Mouse (Mus musculus) bone marrow macrophage, adult 2 months (primary cell): ENCODE results near the gene Rbpj.

Source experiments
- CTCF ChIP-seq: IDR thresholded peaks from 2 replicates; pipeline ENCODE4 v1.5.1; 2012; ENCODE audit warnings: low read depth, mild to moderate bottlenecking, low read length, moderate library complexity
- POLR2A ChIP-seq: IDR thresholded peaks from 2 replicates; pipeline ENCODE4 v1.6.1; 2012; ENCODE audit warnings: mild to moderate bottlenecking, low read depth, low read length, borderline replicate concordance

- TF ChIP-seq CTCF (no peak), POLR2A (no peak)
Measured at GRCm38 (mm10) chr5:53551910-53552309, 86.0 kb downstream of the Rbpj start.
